Comparison of ENCODE assay signal across 10 mouse cellular contexts in genomic region chr19:37695762-37696602, GRCm38 (mm10). TPM values are rescaled to one million over a fixed set of nuclear protein-coding genes. Genes with fewer than 3 reads are reported as not detected.
DNase-seq lines count a peak whose midpoint lies in the region; ATAC-seq lines count a peak whose summit lies in the region.
"Had no signal": no experiment of that assay in that cellular context is flagged by ENCODE, and none has a peak within 500 bp of the region (broad histone marks: within the 10 kb centered on the region; RNA-seq: fewer than 3 reads in every experiment).

No protein-coding gene starts in this region.

- no peak for ATAC-seq in intestine, embryonic 14.5 days (replicated peaks; ENCODE audit: low FRiP score, low TSS enrichment, low read depth)
- ATAC-seq in intestine, embryonic 16.5 days = no peak
- ATAC-seq in intestine, embryonic 15.5 days = no peak

- H3K9me3 ChIP-seq in intestine, embryonic 14.5 days (ENCODE audit: control insufficient read depth, low read length) = no peaks in the 10 kb centered on the region
- no peaks in the 10 kb centered on the region for H3K9me3 ChIP-seq in intestine, embryonic 16.5 days (ENCODE audit: control insufficient read depth, low read length)
- H3K9me3 ChIP-seq in intestine, embryonic 15.5 days = no peaks in the 10 kb centered on the region

- no peak overlapping the region for H3K27ac ChIP-seq in intestine, embryonic 14.5 days (ENCODE audit: low read depth)
- H3K27ac ChIP-seq in intestine, embryonic 16.5 days (ENCODE audit: low read length) = no peak overlapping the region
- H3K27ac ChIP-seq in intestine, embryonic 15.5 days = no peak overlapping the region

- WGBS in intestine, embryonic 14.5 days = 4% methylated on average over 42 of the region's 42 CpGs
- WGBS in intestine, embryonic 16.5 days = 4% methylated on average over 42 of the region's 42 CpGs
- WGBS in intestine, embryonic 15.5 days = 6% methylated on average over 42 of the region's 42 CpGs

- H3K27me3 ChIP-seq in intestine, embryonic 14.5 days (replicated peaks; ENCODE audit: control insufficient read depth, insufficient read depth, low read length) = peaks cover 100% of the 10 kb centered on the region
- H3K27me3 ChIP-seq in intestine, embryonic 16.5 days (replicated peaks; ENCODE audit: control insufficient read depth, insufficient read depth, low read length) = peaks cover 97% of the 10 kb centered on the region
- peaks cover 99% of the 10 kb centered on the region for H3K27me3 ChIP-seq in intestine, embryonic 15.5 days (replicated peaks)

- no peak for DNase-seq in intestine, embryonic 14.5 days (ENCODE audit: low spot score)
- DNase-seq in embryo, embryonic 10.5 days (ENCODE audit: low spot score) = peak; percentile 68
- peak; percentile 64 for DNase-seq in neural tube, embryonic 10.5 days (ENCODE audit: extremely low spot score, low spot score)
- no peak for DNase-seq in thymus, adult 18-20 months
- no peak for DNase-seq in cerebellum, adult 18-20 months
- DNase-seq in layer of hippocampus, postnatal 10 days (ENCODE audit: low spot score in 2 of 2) = no peak
- DNase-seq: heart, postnatal 4 days had no signal

- H3K4me2 ChIP-seq in intestine, embryonic 14.5 days (ENCODE audit: low read length) = peak overlapping the region; percentile 25
- no peak overlapping the region for H3K4me2 ChIP-seq in intestine, embryonic 16.5 days (ENCODE audit: low read depth, low read length)
- H3K4me2 ChIP-seq in intestine, embryonic 15.5 days (replicated peaks) = peak overlapping the region; percentile 72

- H3K4me3 ChIP-seq in intestine, embryonic 14.5 days (ENCODE audit: low read depth, low read length) = 0 out of 2 replicates have a peak overlapping the region, but pooled peaks have one; percentile 2
- H3K4me3 ChIP-seq in intestine, embryonic 16.5 days (ENCODE audit: low read length) = no peak overlapping the region; the same call in 1 of the 2 replicates
- H3K4me3 ChIP-seq in intestine, embryonic 15.5 days (replicated peaks) = 0 out of 2 replicates have a peak overlapping the region, but pooled peaks have one; percentile 35

- no peaks in the 10 kb centered on the region for H3K36me3 ChIP-seq in intestine, embryonic 14.5 days (ENCODE audit: control insufficient read depth, insufficient read depth, low read length)
- H3K36me3 ChIP-seq in intestine, embryonic 16.5 days (ENCODE audit: control insufficient read depth, insufficient read depth, low read length) = no peaks in the 10 kb centered on the region
- H3K36me3 ChIP-seq in intestine, embryonic 15.5 days = no peaks in the 10 kb centered on the region

- peaks cover 12% of the 10 kb centered on the region for H3K4me1 ChIP-seq in intestine, embryonic 14.5 days (replicated peaks; ENCODE audit: control insufficient read depth, insufficient read depth, low read length)
- H3K4me1 ChIP-seq in intestine, embryonic 16.5 days (ENCODE audit: control insufficient read depth, insufficient read depth, low read length) = peaks cover 18% of the 10 kb centered on the region
- peaks cover 31% of the 10 kb centered on the region for H3K4me1 ChIP-seq in intestine, embryonic 15.5 days (replicated peaks)

- H3K9ac ChIP-seq in intestine, embryonic 14.5 days (ENCODE audit: low read length) = no peak overlapping the region
- H3K9ac ChIP-seq in intestine, embryonic 16.5 days (ENCODE audit: low read depth, low read length) = no peak overlapping the region
- H3K9ac ChIP-seq in intestine, embryonic 15.5 days = no peak overlapping the region

RNA-seq across cellular contexts. Expression of gene Cyp26a1, which starts 1.6 kb away (rescaled TPM):
- 2.4 and 2.5 TPM in 2 replicates for polyA plus RNA-seq in intestine, embryonic 14.5 days (2014; fragmentation: Nextera tagmentation; extraction: Ambion mirVana)
- 0.45 and 0.82 TPM in 2 replicates for polyA plus RNA-seq in intestine, embryonic 16.5 days (2015; fragmentation: Nextera tagmentation; extraction: Ambion mirVana)
- 1.7 and 1.8 TPM in 2 replicates for polyA plus RNA-seq in intestine, embryonic 15.5 days (2015; fragmentation: Nextera tagmentation; extraction: Ambion mirVana)
- total RNA-seq in layer of hippocampus, postnatal 10 days (2021) = under 1 TPM; 0.21 to 0.25 TPM
- total RNA-seq: MEL had no signal

RNA-seq across cellular contexts. Expression of gene Cyp26c1, which starts 10.6 kb away (rescaled TPM):
- polyA plus RNA-seq in intestine, embryonic 14.5 days (2014; fragmentation: Nextera tagmentation; extraction: Ambion mirVana) = not detected in 2 replicates
- polyA plus RNA-seq in intestine, embryonic 16.5 days (2015; fragmentation: Nextera tagmentation; extraction: Ambion mirVana) = not detected in 2 replicates
- polyA plus RNA-seq in intestine, embryonic 15.5 days (2015; fragmentation: Nextera tagmentation; extraction: Ambion mirVana) = not detected in 2 replicates
- under 1 TPM; 0.21 to 0.25 TPM for total RNA-seq in layer of hippocampus, postnatal 10 days (2021)
- total RNA-seq: heart, postnatal 4 days had no signal

Comparison
In these comparisons a context has a peak if more than half of its experiments do, and no peak if none do; other contexts are left out.
1. DNase-seq: peak in embryo, embryonic 10.5 days (single experiment) and neural tube, embryonic 10.5 days (single experiment); none in intestine, embryonic 14.5 days (single experiment), thymus, adult 18-20 months (0 of 2), cerebellum, adult 18-20 months (0 of 2) and layer of hippocampus, postnatal 10 days (0 of 2).